Mouse (Mus musculus) heart, postnatal 10 days (tissue): ENCODE measurements around the gene Cebpe. TPM values are rescaled to one million over a fixed set of nuclear protein-coding genes. Genes with fewer than 3 reads are reported as not detected.

Experiments used
- DNase-seq, 2 experiments: peaks; one replicate each; pipeline ENCODE4 v3.0.0; 2021
- intact Hi-C: fragments of 180-260 bp; cut with DNase I; formaldehyde crosslinking; loops from one replicate; pipeline ENCODE4 v1.15.1; 2025
- total RNA-seq, 2 experiments: library from RNA; stranded (reverse); gene quantifications; 2 replicates each; pipeline ENCODE4 v1.2.3; 2021

Gene Cebpe
- total RNA-seq, 2 experiments from 2014 or later, result not detected

GRCm38 (mm10) chr14:54685471-54685870 is 26.5 kb downstream of the Cebpe start:
- DNase-seq, result no peak
- intact Hi-C loops, result loop anchor here (5.0 kb wide), 1 partner anchor 33 kb away; no protein-coding TSS in a partner anchor

DNA sequence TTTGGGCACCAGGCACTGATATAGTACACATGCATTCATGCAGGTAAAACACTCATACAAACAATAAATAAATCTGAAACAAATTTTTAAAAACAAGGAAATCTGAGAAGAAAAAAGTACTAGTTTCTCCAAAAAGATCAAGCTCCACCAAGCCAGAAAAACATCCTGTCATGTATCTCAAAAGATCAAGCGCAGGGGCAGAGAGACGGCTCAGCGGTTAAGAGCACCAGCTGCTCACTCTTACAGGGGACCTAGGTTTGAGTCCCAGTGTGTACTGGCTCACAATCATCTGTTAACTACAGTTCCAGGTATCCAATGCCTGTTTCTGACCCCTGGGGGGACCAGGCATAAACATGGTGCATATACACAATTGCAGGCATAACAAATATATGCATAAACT is 29.6 kb downstream of the Cebpe start:
- DNase-seq, result no peak
- intact Hi-C loops, result no loop called here

DNA sequence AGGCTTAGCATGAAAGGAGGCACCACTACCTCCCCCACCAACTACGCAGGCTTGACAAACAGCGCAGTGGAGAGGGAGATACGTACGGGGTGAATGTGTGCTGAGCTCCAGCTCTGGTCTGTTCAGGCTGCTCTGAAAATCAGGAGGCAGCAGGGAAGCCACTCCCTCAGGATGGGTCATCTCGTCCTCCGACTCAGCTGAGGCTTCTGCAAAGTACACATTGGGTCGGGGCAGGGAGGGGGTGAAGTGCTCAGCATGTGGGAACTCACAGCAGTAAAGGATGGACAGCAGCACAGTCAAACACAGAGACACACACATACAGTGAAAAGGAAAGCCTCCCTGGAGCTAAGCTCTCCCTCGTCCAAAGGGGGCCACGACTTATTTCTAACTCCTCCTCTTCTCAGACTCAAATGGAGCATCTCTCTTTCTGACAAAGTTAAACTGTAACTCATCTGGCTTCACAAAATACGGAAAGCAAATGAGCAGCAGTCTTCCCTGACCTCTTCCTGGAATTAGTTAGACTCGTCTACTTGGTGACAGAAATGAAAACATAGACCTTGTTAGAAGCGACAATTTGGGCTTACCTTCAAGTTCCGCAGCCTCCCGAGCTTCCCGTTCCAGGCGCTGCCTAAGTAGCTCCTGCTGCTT is 33.2 kb downstream of the Cebpe start:
- DNase-seq, result no peak
- intact Hi-C loops, result no loop called here

DNA sequence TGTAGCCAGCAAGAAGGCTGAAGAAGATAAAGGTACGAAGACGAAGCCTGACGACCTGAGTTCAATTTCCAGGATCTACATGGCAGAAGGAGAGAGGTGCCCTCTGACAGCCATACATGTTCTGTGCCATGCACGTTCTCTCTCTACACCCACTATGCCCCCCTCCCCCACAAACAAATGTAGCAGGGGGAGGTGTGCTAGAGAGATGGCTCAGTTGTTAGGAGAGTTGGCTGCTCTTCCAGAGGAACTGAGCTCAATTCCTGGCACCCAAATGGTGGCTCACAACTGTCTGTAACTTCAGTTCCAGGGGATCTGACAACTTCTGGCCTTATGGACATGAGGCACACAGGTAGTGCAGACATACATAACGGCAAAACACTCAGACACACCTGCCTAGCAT is 35.7 kb downstream of the Cebpe start:
- intact Hi-C loops, result no loop called here
- DNase-seq, result no peak

DNA sequence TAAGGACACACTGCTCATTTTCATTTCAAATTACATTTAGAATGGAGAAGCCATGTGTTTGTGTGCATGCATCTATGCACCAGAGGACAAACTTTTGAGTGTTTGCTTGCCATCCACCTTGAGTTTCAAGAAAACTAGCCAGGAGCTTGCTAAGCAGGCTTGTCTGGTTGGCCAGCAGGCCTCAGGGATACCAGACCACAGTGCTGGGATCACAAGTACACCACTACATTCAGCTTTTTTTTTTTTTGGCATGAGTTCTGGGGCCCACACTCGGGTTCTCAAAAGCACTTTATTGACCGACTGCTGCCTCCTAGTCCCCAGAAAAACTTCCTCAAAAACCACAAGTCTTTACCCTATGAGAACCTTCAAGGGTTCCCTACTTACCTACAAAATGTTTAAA is 37.7 kb downstream of the Cebpe start:
- intact Hi-C loops, result no loop called here
- no peak for DNase-seq

DNA sequence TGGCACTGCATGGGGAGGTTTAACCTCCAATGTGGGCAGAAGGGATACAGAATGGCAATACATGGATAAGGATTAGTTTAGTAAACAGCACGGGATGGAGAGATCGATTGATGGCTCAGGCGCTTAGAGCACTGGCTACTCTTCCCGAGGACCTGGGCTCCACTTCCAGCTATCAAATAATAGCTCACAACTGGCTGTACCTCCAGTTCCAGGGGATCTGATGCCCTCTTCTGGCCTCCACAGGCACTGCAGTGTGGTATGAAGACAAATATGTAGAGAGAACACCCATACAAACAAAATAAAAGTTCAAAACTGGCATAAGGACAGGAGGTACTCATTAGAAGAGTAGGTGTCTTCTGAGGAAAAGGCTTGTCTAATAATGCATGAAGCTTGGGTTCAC is 42.6 kb downstream of the Cebpe start:
- peak; percentile 47 to 73 for DNase-seq
- intact Hi-C loops, result no loop called here

DNA sequence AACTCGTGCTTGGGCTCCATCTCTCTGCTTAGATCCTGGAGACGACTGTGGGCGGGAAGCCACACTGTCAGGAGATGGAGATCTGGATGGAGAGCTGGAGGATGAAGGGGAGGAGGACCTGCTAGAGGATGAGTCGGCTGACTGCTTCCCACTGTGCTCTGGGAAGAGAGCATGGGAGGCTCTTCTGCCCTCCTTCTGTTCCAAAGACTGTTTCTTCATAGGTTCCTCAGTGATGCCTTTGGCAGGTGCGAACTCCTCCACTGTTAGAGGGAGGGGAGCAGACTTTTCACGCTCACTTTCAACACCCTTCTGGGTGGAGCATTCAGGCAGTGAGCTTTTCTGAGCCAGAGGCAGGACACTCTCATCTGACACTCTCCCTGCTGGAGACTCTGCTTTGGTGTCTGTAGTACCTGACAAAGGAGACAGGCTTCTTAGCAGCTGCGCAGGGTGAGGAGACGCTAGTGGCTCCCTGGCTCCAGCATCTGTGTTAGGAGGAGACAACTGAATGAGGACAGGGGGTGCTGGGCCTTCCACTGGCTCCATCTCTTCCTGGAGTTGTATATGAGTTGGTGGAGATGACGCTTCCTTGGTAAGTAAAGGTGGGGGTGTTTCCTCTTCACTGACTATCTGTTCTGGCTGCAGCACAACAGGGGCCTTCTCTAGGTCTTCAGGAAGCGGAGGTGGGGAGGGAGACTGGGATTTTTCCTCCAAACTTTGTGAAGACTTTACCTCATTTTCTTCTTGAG is 47.3 kb downstream of the Cebpe start:
- DNase-seq, result no peak
- intact Hi-C loops, result no loop called here

Other genes with a start within 250 kb of the Cebpe start
- 10 to 100 TPM; 87.9 to 91.3 TPM for gene Lrp10, start 248.0 kb downstream of the Cebpe start, total RNA-seq
- not detected for gene Rem2, start 236.1 kb downstream of the Cebpe start, total RNA-seq
- 10 to 100 TPM; 32.9 to 38.2 TPM for gene Prmt5, start 194.6 kb downstream of the Cebpe start, total RNA-seq
- 10 to 100 TPM; 15.0 to 15.8 TPM for gene Haus4, start 157.6 kb downstream of the Cebpe start, total RNA-seq
- 10 to 100 TPM; 14.5 to 16.0 TPM for gene Ajuba, start 134.6 kb downstream of the Cebpe start, total RNA-seq
- gene 4931414P19Rik, start 106.2 kb downstream of the Cebpe start, total RNA-seq, result 1 to 10 TPM; 4.2 to 4.9 TPM
- 100 to 1,000 TPM; 206 to 207 TPM for gene Psmb5, start 94.2 kb downstream of the Cebpe start, total RNA-seq
- gene Psmb11, start 90.7 kb downstream of the Cebpe start, total RNA-seq, result not detected
- gene Gm17606, start 71.2 kb downstream of the Cebpe start, total RNA-seq, result not detected
- gene Cdh24, start 70.8 kb downstream of the Cebpe start, total RNA-seq, result 1 to 10 TPM; 1.3 TPM
- 10 to 100 TPM; 19.8 to 21.9 TPM for gene 1700123O20Rik, start 26.0 kb downstream of the Cebpe start, total RNA-seq
- 100 to 1,000 TPM; 104 to 114 TPM for gene Acin1, start 25.2 kb downstream of the Cebpe start, total RNA-seq
- gene Gm29776, start 13.3 kb downstream of the Cebpe start, total RNA-seq, result under 1 TPM; 0.10 TPM
- 1 to 10 TPM; 2.4 to 3.6 TPM for gene Slc7a8, start 69.8 kb upstream of the Cebpe start, total RNA-seq
- gene Rnf212b, start 102.0 kb upstream of the Cebpe start, total RNA-seq, result not detected
- 10 to 100 TPM in 1 of 2 experiments, 1 to 10 TPM in 1; 8.7 to 11.2 TPM for gene Homez, start 158.8 kb upstream of the Cebpe start, total RNA-seq
- gene Ppp1r3e, start 165.4 kb upstream of the Cebpe start, total RNA-seq, result 1 to 10 TPM; 5.6 to 6.2 TPM
- 10 to 100 TPM; 39.3 to 41.8 TPM for gene Bcl2l2, start 171.2 kb upstream of the Cebpe start, total RNA-seq
- 1 to 10 TPM in 1 of 2 experiments, not detected in 1; 1.6 TPM for gene Gm20521, start 171.3 kb upstream of the Cebpe start, total RNA-seq
- 100 to 1,000 TPM in 1 of 2 experiments, 10 to 100 TPM in 1; 99.4 to 103 TPM for gene Pabpn1, start 180.3 kb upstream of the Cebpe start, total RNA-seq
- gene Slc22a17, start 201.0 kb upstream of the Cebpe start, total RNA-seq, result 10 to 100 TPM in 1 of 2 experiments, 1 to 10 TPM in 1; 9.6 to 10.8 TPM
- 1 to 10 TPM; 7.4 TPM for gene Efs, start 214.0 kb upstream of the Cebpe start, total RNA-seq
- gene Il25, start 220.5 kb upstream of the Cebpe start, total RNA-seq, result not detected
- under 1 TPM in 1 of 2 experiments, not detected in 1; 0.91 TPM for gene Cmtm5, start 224.1 kb upstream of the Cebpe start, total RNA-seq